Mouse (Mus musculus) testis, adult 2 months (tissue): ENCODE data around the gene Nxph4.

Source experiments
- CTCF ChIP-seq: fragments of 200-500 bp; IDR thresholded peaks from 2 replicates; pipeline ENCODE4 v1.5.1; 2012; ENCODE audit warnings: low read depth, mild to moderate bottlenecking, inconsistent platforms, low read length, moderate library complexity; ENCODE audit not compliant: control insufficient read depth, insufficient read depth, insufficient replicate concordance
- POLR2A ChIP-seq: fragments of 200-500 bp; IDR thresholded peaks from 2 replicates; pipeline ENCODE4 v1.6.1; 2012; ENCODE audit warnings: low read depth, mild to moderate bottlenecking, inconsistent platforms, low read length, moderate library complexity; ENCODE audit not compliant: control insufficient read depth

DNA sequence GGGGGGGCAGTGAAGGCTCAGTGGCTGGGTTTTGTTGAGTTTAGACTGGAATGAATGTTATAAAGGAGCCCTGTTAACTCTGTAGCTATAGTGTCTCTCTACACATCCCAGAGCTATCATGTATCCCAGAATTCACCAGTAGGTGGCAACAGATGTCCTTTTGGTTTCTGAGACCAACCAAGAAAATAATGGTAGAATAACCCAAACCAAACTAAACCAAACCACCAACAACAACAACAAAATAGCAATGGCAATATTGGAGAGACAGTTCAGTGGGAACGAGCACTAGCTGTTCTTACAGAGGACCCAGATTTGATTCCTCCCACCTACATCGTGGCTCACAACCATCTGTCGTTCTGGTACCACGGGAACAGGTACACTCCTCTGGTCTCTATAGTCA lies 55.2 kb downstream of the Nxph4 start:
- TF ChIP-seq CTCF = no peak
- TF ChIP-seq POLR2A = no peak
